ENCODE assay signal across 8 mouse cellular contexts in genomic region chr6:73247452-73247851, GRCm38 (mm10). TPM values are rescaled to one million over a fixed set of nuclear protein-coding genes. Genes with fewer than 3 reads are reported as not detected.
A peak's percentile ranks its signal among the peaks of the same experiment; 100 is the strongest.
DNase-seq lines count a peak whose midpoint lies in the region; ATAC-seq and TF ChIP-seq lines count a peak whose summit lies in the region.

No protein-coding gene starts in this region.

- ATAC-seq in hindbrain, embryonic 14.5 days (ENCODE audit: low FRiP score) = no peak
- no peak for ATAC-seq in liver, embryonic 14.5 days (ENCODE audit: insufficient read depth)

- H3K4me1 ChIP-seq in hindbrain, embryonic 14.5 days (replicated peaks; ENCODE audit: control insufficient read depth, insufficient read depth, low read length) = peaks cover 11% of the 10 kb centered on the region; the same call in 1 of the 2 replicates
- H3K4me1 ChIP-seq in liver, embryonic 14.5 days (replicated peaks; ENCODE audit: control insufficient read depth in 2 of 2, insufficient read depth in 2 of 2, low read length in 1 of 2) = peaks cover 3 to 13% of the 10 kb centered on the region in 2 experiments; a peak in 2 of 4 replicates
- H3K4me1 ChIP-seq in small intestine, adult 2 months (ENCODE audit: control insufficient read depth, insufficient read depth, insufficient read length, low read length) = peaks cover 9% of the 10 kb centered on the region; the same call in 1 of the 2 replicates

- H3K9ac ChIP-seq in hindbrain, embryonic 14.5 days = peak overlapping the region; percentile 89; the same call in 1 of the 2 replicates
- no peak overlapping the region for H3K9ac ChIP-seq in liver, embryonic 14.5 days (replicated peaks)

- peak; percentile 66 for TF ChIP-seq CTCF in liver, embryonic 14.5 days (IDR thresholded peaks at IDR 0.05; ENCODE audit: low read depth)
- peak; percentile 37; the same call in 1 of the 2 replicates for TF ChIP-seq CTCF in small intestine, adult 2 months (IDR thresholded peaks at IDR 0.05; ENCODE audit: extremely low read depth, insufficient read length, insufficient replicate concordance, low read depth, low read length)

- no peaks in the 10 kb centered on the region for H3K36me3 ChIP-seq in hindbrain, embryonic 14.5 days (replicated peaks; ENCODE audit: control insufficient read depth, insufficient read depth)
- no peaks in the 10 kb centered on the region for H3K36me3 ChIP-seq in liver, embryonic 14.5 days (replicated peaks; ENCODE audit: control insufficient read depth, insufficient read depth, low read depth)
- no peaks in the 10 kb centered on the region for H3K36me3 ChIP-seq in small intestine, adult 2 months (ENCODE audit: control insufficient read depth, insufficient read depth, low read length)

- WGBS in hindbrain, embryonic 14.5 days = 50% methylated on average over 4 of the region's 4 CpGs
- WGBS in liver, embryonic 14.5 days (ENCODE audit: insufficient replicate concordance) = 39% methylated on average over 4 of the region's 4 CpGs
- 46% methylated on average over 4 of the region's 4 CpGs for WGBS in small intestine, adult 2 months

- H3K4me2 ChIP-seq in hindbrain, embryonic 14.5 days (replicated peaks) = peak overlapping the region; percentile 64
- H3K4me2 ChIP-seq in liver, embryonic 14.5 days (ENCODE audit: low read depth) = peak overlapping the region; percentile 76

- H3K9me3 ChIP-seq in hindbrain, embryonic 14.5 days (ENCODE audit: control insufficient read depth, low read length) = no peaks in the 10 kb centered on the region
- no peaks in the 10 kb centered on the region for H3K9me3 ChIP-seq in liver, embryonic 14.5 days (ENCODE audit: control insufficient read depth, low read length)

- no peak for TF ChIP-seq EP300 in liver, embryonic 14.5 days (IDR thresholded peaks at IDR 0.05; ENCODE audit: low read depth)

- intact Hi-C loops in left cerebral cortex, postnatal 36 days (cut with DNase I) = no loop called here

- no peak for TF ChIP-seq POLR2A in small intestine, adult 2 months (IDR thresholded peaks at IDR 0.05; ENCODE audit: low read depth, low read length)

- no peaks in the 10 kb centered on the region for H3K27me3 ChIP-seq in hindbrain, embryonic 14.5 days (ENCODE audit: control insufficient read depth, insufficient read depth, low read length)
- no peaks in the 10 kb centered on the region for H3K27me3 ChIP-seq in liver, embryonic 14.5 days (ENCODE audit: control insufficient read depth, insufficient read depth, low read length)
- no peaks in the 10 kb centered on the region for H3K27me3 ChIP-seq in small intestine, adult 2 months (ENCODE audit: control insufficient read depth, insufficient read depth, low read length)

- H3K27ac ChIP-seq in hindbrain, embryonic 14.5 days = no peak overlapping the region
- no peak overlapping the region for H3K27ac ChIP-seq in liver, embryonic 14.5 days
- no peak overlapping the region for H3K27ac ChIP-seq in small intestine, adult 2 months (ENCODE audit: insufficient read depth, low read depth, low read length)

- DNase-seq in cerebellum, postnatal 14 days = peak; percentile 47 to 69
- DNase-seq in cerebellum, postnatal 36 days = no peak
- DNase-seq in CD4-positive, CD25-positive, alpha-beta regulatory T cell, adult 2 months (ENCODE audit: low read depth, low spot score) = peak; percentile 81
- peak; percentile 70 for DNase-seq in embryo, embryonic 10.5 days (ENCODE audit: low spot score)
- peak; percentile 38 for DNase-seq in hindbrain, embryonic 14.5 days (ENCODE audit: low spot score)
- DNase-seq in liver, embryonic 14.5 days (ENCODE audit: low read depth in 3 of 3, low spot score in 3 of 3) = peak in 2 of 3 experiments; percentile 41 to 46
- no peak for DNase-seq in left cerebral cortex, postnatal 36 days (ENCODE audit: low spot score in 2 of 2)

- H3K4me3 ChIP-seq in hindbrain, embryonic 14.5 days (replicated peaks; ENCODE audit: low read length) = peak overlapping the region; percentile 69
- H3K4me3 ChIP-seq in liver, embryonic 14.5 days (ENCODE audit: insufficient read depth in 1 of 2, low read depth in 2 of 2, low read length in 2 of 2) = peak overlapping the region in 1 of 2 experiments; percentile 89; a peak in 2 of 4 replicates
- no peak overlapping the region for H3K4me3 ChIP-seq in small intestine, adult 2 months (ENCODE audit: low read depth, low read length)

RNA-seq across cellular contexts. Expression of gene Suclg1, which starts 0.7 kb away (rescaled TPM):
- polyA plus RNA-seq in hindbrain, embryonic 14.5 days (2014; fragmentation: Nextera tagmentation; extraction: Ambion mirVana) = 151 and 153 TPM in 2 replicates
- polyA plus RNA-seq in liver, embryonic 14.5 days (2012; rRNA removed) = 49.4 and 64.1 TPM in 2 replicates
- polyA plus RNA-seq in liver, embryonic 14.5 days (2014; fragmentation: Nextera tagmentation; extraction: Ambion mirVana) = 126 and 135 TPM in 2 replicates
- 52.7 and 97.0 TPM in 2 replicates for polyA plus RNA-seq in small intestine, adult 2 months (2012; rRNA removed)
- 100 to 1,000 TPM; 113 to 121 TPM for total RNA-seq in left cerebral cortex, postnatal 36 days (2021)

RNA-seq across cellular contexts. Expression of gene Dnah6, which starts 26.0 kb away (rescaled TPM):
- polyA plus RNA-seq in hindbrain, embryonic 14.5 days (2014; fragmentation: Nextera tagmentation; extraction: Ambion mirVana) = 0.48 and 0.98 TPM in 2 replicates
- polyA plus RNA-seq in liver, embryonic 14.5 days (2012; rRNA removed) = 0.01 TPM in 2 replicates
- polyA plus RNA-seq in liver, embryonic 14.5 days (2014; fragmentation: Nextera tagmentation; extraction: Ambion mirVana) = 0.01 TPM in 1 of 2 replicates, not detected in the other
- polyA plus RNA-seq in small intestine, adult 2 months (2012; rRNA removed) = 0.01 and 0.04 TPM in 2 replicates
- total RNA-seq in left cerebral cortex, postnatal 36 days (2021) = under 1 TPM; 0.48 to 0.49 TPM

Comparison
In these comparisons a context has a peak if more than half of its experiments do, and no peak if none do; other contexts are left out.
1. DNase-seq: peak in cerebellum, postnatal 14 days (2 of 2), CD4-positive, CD25-positive, alpha-beta regulatory T cell, adult 2 months (single experiment), embryo, embryonic 10.5 days (single experiment), hindbrain, embryonic 14.5 days (single experiment) and liver, embryonic 14.5 days (2 of 3); none in cerebellum, postnatal 36 days (0 of 2) and left cerebral cortex, postnatal 36 days (0 of 2).